Mouse (Mus musculus) lung, adult 2 months (tissue): ENCODE results near the gene Fbxl7. TPM values are rescaled to one million over a fixed set of nuclear protein-coding genes. Genes with fewer than 3 reads are reported as not detected.

ENCODE experiments used
- DNase-seq: peaks from one replicate; pipeline ENCODE4 v3.0.0; 2022
- H3K4me1 ChIP-seq: fragments of 200-500 bp; 2 replicates; pipeline ENCODE4 v1.6.1; 2011; ENCODE audit warnings: low read length; ENCODE audit not compliant: control insufficient read depth, insufficient read depth
- H3K4me3 ChIP-seq: fragments of 200-500 bp; replicated peaks from 2 replicates; pipeline ENCODE3; 2011; ENCODE audit warnings: low read depth, mild to moderate bottlenecking, control low read depth, low read length; ENCODE audit errors: extremely low read depth
- CTCF ChIP-seq: fragments of 200-500 bp; IDR thresholded peaks from 2 replicates; pipeline ENCODE4 v1.5.1; 2011; ENCODE audit warnings: mild to moderate bottlenecking, low read length, control low read depth; ENCODE audit not compliant: insufficient read depth
- POLR2A ChIP-seq: fragments of 200-500 bp; IDR thresholded peaks from 2 replicates; pipeline ENCODE4 v1.6.1; 2011; ENCODE audit warnings: low read depth, mild to moderate bottlenecking, control low read depth, low read length, borderline replicate concordance; ENCODE audit errors: extremely low read depth
- WGBS: fragments of 180-500 bp; shearing (Covaris S2); methylation state at CpG from one replicate; pipeline ENCODE4 v1.1.7; 2018; 5-methylcytosine and 5-hydroxymethylcytosine counted together
- polyA plus RNA-seq: library from polyadenylated mRNA; depleted of rRNA; stranded (reverse); fragments of >200 nt; gene quantifications from 2 replicates; pipeline ENCODE4 v1.2.3, GENCODE M21; 2012

Gene Fbxl7
- polyA plus RNA-seq, 1 experiment: 7.7 TPM

GRCm38 (mm10) chr15:26673239-26673859 is 222.0 kb downstream of the Fbxl7 start:
- peak; percentile 9 for DNase-seq
- no peak for TF ChIP-seq POLR2A
- no peak for TF ChIP-seq CTCF
- 29% methylated on average over 5 of the region's 5 CpGs for WGBS

DNA sequence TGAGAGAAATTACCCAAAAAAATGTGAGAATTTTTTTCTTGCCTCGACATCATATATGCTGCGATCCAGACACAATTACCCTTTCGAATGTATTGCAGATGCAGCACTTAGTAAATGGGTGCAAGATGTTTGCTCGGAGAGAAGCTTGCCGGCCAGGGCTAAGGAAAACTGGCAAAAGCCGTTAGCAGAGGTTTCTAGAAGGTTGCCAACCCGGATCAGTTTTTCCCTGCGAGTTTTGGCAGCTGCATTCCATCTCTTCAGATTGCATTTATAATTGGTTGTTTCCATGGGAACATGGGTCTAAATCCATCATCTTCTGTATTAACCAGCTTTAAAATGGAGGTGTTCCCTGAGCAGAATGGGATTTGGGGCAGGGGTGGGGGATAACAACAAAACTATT is 240.4 kb downstream of the Fbxl7 start:
- DNase-seq: no peak
- WGBS: 78% methylated on average over 8 of the region's 8 CpGs
- Histone ChIP-seq H3K4me3 (no peak overlapping the region), H3K4me1 (no peaks in the 10 kb centered on the region)
- TF ChIP-seq POLR2A: no peak
- TF ChIP-seq CTCF: no peak

More at GRCm38 (mm10) chr15:26673239-26673859, 222.0 kb downstream of the Fbxl7 start:
- H3K4me3 ChIP-seq: no peak overlapping the region
- no peaks in the 10 kb centered on the region for H3K4me1 ChIP-seq

DNA sequence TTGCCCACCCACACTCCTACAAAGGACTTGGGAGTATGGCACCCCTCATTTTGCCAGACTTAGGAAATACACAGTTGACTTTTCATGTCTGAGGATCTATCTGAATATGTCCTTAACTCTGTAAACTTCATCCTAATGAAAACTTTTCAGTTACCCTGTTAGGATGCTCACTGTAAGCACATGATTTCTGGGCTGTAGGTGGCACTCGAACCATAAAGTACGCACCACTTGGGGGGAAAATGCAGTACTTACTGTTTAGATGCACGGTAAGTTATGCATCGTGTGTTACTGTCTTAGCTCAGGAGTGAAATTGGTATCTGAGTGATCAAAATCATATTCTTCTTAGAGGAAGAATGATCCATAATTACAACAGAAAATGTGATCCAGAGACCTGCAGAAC is 252.8 kb downstream of the Fbxl7 start:
- no peak for DNase-seq
- WGBS: 81% methylated on average over 4 of the region's 4 CpGs
- H3K4me3 ChIP-seq: no peak overlapping the region
- TF ChIP-seq POLR2A: no peak
- TF ChIP-seq CTCF: no peak
- H3K4me1 ChIP-seq: no peaks in the 10 kb centered on the region

GRCm38 (mm10) chr15:26639726-26640125 is 255.7 kb downstream of the Fbxl7 start:
- TF ChIP-seq POLR2A (no peak), CTCF (no peak)
- Histone ChIP-seq H3K4me1 (no peaks in the 10 kb centered on the region), H3K4me3 (no peak overlapping the region)
- no peak for DNase-seq
- WGBS: 52% methylated on average over 7 of the region's 7 CpGs

DNA sequence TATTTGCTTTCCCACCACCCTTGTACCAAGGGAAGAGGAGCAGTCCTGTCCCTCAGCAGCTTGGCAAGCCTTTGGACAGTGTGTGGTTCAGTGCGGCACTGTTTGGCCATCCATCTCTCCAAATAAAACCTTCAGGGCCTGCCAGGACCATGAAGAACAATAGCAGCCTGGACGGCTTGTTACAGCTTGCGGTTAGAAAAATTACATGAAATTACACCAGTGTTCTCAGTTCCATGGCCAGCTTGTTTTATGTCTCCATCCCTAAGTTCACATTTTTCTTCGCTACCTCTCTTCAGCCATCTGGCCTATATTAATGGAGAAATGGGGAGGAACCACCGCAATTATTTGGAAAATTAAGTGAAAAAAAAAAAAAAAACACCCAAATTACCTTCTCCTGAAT is 259.8 kb downstream of the Fbxl7 start:
- no peak overlapping the region for H3K4me3 ChIP-seq
- no peak for DNase-seq
- no peak for TF ChIP-seq CTCF
- TF ChIP-seq POLR2A: no peak
- WGBS: 83% methylated on average over 5 of the region's 5 CpGs
- no peaks in the 10 kb centered on the region for H3K4me1 ChIP-seq

- Histone ChIP-seq H3K4me3 (no peak overlapping the region), H3K4me1 (no peaks in the 10 kb centered on the region)
- DNase-seq: no peak
- TF ChIP-seq POLR2A (no peak), CTCF (no peak)
- WGBS: 96% methylated on average over 2 of the region's 2 CpGs
These were observed 267.2 kb downstream of the Fbxl7 start for GRCm38 (mm10) chr15:26628181-26628580.

DNA sequence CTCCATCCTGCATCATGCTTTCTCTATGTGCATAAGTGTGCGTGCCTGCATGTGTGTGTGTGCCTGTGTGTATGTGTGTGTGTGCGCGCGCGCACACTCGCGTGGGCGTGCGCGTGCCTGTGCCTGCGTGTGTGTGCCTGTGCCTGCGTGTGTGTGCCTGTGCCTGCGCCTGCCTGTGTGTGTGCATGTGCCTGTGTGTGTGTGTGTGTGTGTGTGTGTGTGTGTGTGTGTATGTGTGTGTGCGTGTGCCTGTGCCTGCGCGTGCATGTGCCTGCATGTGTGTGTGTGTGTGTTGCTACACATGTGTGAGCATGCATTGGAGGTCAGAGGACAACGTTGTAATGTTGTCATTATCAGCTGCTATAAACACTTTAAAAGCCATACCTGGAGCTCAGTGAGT is 272.1 kb downstream of the Fbxl7 start:
- Histone ChIP-seq H3K4me1 (no peaks in the 10 kb centered on the region), H3K4me3 (no peak overlapping the region)
- TF ChIP-seq POLR2A (no peak), CTCF (no peak)
- WGBS: 94% methylated on average over 17 of the region's 17 CpGs
- DNase-seq: no peak

DNA sequence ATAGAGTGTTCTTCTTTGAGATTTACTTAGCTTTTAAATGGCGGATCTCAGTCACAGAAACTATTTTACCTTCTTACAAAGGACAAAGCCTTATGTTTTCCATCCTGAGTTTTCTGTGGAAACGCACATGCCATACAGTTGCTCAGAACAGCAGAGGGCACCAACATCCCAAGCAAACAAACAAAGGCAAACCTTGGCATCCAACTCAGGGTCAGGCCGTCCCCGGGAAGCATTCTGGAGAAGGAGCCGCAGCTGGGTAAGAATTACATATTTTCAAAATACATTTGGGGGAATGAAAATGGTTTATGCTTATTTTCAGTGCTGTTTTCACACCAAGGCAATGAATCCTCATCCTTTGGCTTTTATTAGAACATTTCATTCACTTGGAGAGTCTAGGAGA is 275.1 kb downstream of the Fbxl7 start:
- 27% methylated on average over 5 of the region's 5 CpGs for WGBS
- Histone ChIP-seq H3K4me1 (no peaks in the 10 kb centered on the region), H3K4me3 (no peak overlapping the region)
- peak; percentile 23 for DNase-seq
- TF ChIP-seq POLR2A (no peak), CTCF (peak; percentile 79)

DNA sequence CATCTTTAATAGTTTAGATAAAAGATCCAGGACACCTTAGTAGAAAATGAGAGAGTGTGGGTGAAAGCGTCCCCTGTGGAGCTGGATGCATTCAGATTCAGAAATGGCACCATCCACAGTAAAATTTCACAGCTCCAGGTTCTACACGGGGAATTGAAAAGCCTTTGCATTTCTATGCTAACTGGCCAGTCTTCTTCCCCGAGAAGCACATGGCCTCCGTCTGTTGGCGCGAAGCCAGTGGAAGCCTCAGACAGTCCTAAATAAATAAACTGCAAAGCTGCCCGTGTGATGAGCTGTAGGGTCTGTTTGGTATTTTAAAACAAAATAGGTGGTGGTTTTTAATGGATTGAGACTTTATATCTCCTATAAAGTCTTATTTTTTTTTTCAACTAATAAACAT is 276.2 kb downstream of the Fbxl7 start:
- 31% methylated on average over 7 of the region's 7 CpGs for WGBS
- Histone ChIP-seq H3K4me3 (no peak overlapping the region), H3K4me1 (no peaks in the 10 kb centered on the region)
- DNase-seq: peak; percentile 8
- TF ChIP-seq POLR2A (no peak), CTCF (no peak)

GRCm38 (mm10) chr15:26596239-26596638 is 299.1 kb downstream of the Fbxl7 start:
- TF ChIP-seq CTCF: no peak
- TF ChIP-seq POLR2A: no peak
- 92% methylated on average over 3 of the region's 3 CpGs for WGBS
- Histone ChIP-seq H3K4me1 (peaks cover 5% of the 10 kb centered on the region), H3K4me3 (no peak overlapping the region)
- DNase-seq: no peak

DNA sequence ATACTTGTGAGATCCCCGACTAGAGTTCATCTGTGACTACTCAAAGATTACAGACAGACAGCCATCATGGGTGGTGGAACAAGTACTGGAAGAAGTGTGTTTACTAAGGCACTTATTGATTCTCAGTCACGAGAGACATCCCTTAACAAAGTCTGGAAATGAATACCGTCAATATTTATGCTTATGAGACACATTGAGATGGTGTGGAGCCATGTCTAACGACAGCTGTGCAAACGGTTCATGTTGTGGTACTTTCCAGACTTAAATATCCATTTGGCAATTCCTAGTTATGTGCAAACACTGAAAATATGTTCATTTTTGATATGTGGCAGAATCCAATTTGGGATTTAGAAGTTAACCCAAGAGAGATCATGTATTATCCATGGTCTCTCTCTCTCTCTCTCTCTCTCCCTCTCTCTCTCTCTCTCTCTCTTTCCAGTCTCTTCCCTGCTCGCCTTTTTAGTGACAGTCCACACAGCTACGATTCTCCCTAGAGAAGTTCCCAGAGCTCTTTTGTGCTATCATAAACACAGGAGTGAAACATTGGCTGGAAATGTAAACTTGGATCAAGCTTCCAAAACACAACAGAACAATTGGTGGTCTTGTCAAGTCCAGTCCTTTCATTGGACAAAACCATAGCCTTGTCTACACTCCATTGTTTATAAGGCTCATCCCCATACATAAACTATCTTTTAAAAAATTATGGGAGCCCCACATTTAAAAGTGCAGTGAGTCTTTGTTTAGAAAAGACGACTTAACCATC is 315.3 kb downstream of the Fbxl7 start:
- WGBS: 37% methylated on average over 8 of the region's 8 CpGs
- no peak for DNase-seq
- Histone ChIP-seq H3K4me1 (peaks cover 5% of the 10 kb centered on the region), H3K4me3 (no peak overlapping the region)
- TF ChIP-seq POLR2A: no peak
